Mouse (Mus musculus): ENCODE results near the gene Afdn. TPM values are rescaled to one million over a fixed set of nuclear protein-coding genes. Genes with fewer than 3 reads are reported as not detected.
"Not testable (repeated sequence)": the region's sequence is repeated elsewhere in the genome, so short reads cannot be mapped to it uniquely, and the experiment has no call there.

The Afdn gene
- polyA plus RNA-seq, 1 experiment from 2014 or later: 34.3 TPM

- WGBS: 92% methylated on average over 3 of the region's 3 CpGs
- Histone ChIP-seq H3K4me2 (no peak overlapping the region), H3K4me3 (ENCODE audit: low read depth, low read length) (no peak overlapping the region), H3K9ac (ENCODE audit: low read depth, low read length) (no peak overlapping the region), H3K4me1 (replicated peaks; ENCODE audit: control insufficient read depth, insufficient read depth, low read length) (no peaks in the 10 kb centered on the region), H3K27me3 (replicated peaks; ENCODE audit: control insufficient read depth, insufficient read depth, low read length) (no peaks in the 10 kb centered on the region), H3K27ac (ENCODE audit: low read depth, low read length) (no peak overlapping the region), H3K9me3 (ENCODE audit: control insufficient read depth, low read length) (no peaks in the 10 kb centered on the region), H3K36me3 (ENCODE audit: control insufficient read depth, insufficient read depth, low read length) (no peaks in the 10 kb centered on the region)
- DNase-seq (ENCODE audit: low spot score) (no peak), ATAC-seq (replicated peaks; ENCODE audit: low FRiP score) (no peak)
Observed at GRCm38 (mm10) chr17:13769256-13769655, 8.9 kb downstream of the Afdn start.

- ATAC-seq (replicated peaks; ENCODE audit: low FRiP score): no peak
- Histone ChIP-seq H3K4me1 (replicated peaks; ENCODE audit: control insufficient read depth, insufficient read depth, low read length) (no peaks in the 10 kb centered on the region), H3K36me3 (ENCODE audit: control insufficient read depth, insufficient read depth, low read length) (no peaks in the 10 kb centered on the region), H3K27ac (ENCODE audit: low read depth, low read length) (no peak overlapping the region), H3K9me3 (ENCODE audit: control insufficient read depth, low read length) (no peaks in the 10 kb centered on the region), H3K4me2 (no peak overlapping the region), H3K27me3 (replicated peaks; ENCODE audit: control insufficient read depth, insufficient read depth, low read length) (no peaks in the 10 kb centered on the region), H3K4me3 (ENCODE audit: low read depth, low read length) (no peak overlapping the region), H3K9ac (ENCODE audit: low read depth, low read length) (no peak overlapping the region)
- DNase-seq (ENCODE audit: low spot score): no peak
- WGBS: 62% methylated on average over 2 of the region's 2 CpGs
Observed at GRCm38 (mm10) chr17:13777676-13778075, 17.3 kb downstream of the Afdn start.

DNA sequence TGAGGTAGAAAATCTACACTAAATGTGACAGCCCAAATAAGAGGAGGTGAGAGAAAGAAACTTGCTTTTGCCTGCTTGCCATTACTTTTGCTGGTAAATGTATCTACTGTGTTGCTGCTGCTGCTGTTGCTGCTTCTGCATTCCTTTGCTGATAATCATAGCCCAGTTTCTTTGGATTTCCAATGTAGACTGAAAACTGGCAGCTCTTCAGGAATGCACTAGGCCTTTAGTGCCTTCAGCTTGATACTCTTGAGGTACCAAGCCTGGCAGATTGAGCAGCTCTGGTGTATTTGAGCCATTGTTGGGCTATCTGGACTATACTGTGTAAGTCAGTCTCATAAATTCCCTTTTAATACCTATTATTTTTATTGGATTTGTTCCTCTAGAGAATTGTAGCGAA is 18.5 kb downstream of the Afdn start:
- Histone ChIP-seq H3K9me3 (ENCODE audit: control insufficient read depth, low read length) (no peaks in the 10 kb centered on the region), H3K4me3 (ENCODE audit: low read depth, low read length) (no peak overlapping the region), H3K27me3 (replicated peaks; ENCODE audit: control insufficient read depth, insufficient read depth, low read length) (no peaks in the 10 kb centered on the region), H3K36me3 (ENCODE audit: control insufficient read depth, insufficient read depth, low read length) (no peaks in the 10 kb centered on the region), H3K9ac (ENCODE audit: low read depth, low read length) (no peak overlapping the region), H3K27ac (ENCODE audit: low read depth, low read length) (no peak overlapping the region), H3K4me1 (replicated peaks; ENCODE audit: control insufficient read depth, insufficient read depth, low read length) (no peaks in the 10 kb centered on the region), H3K4me2 (no peak overlapping the region)
- 89% methylated on average over 1 of the region's 1 CpGs for WGBS
- no peak for ATAC-seq (replicated peaks; ENCODE audit: low FRiP score)
- no peak for DNase-seq (ENCODE audit: low spot score)

DNA sequence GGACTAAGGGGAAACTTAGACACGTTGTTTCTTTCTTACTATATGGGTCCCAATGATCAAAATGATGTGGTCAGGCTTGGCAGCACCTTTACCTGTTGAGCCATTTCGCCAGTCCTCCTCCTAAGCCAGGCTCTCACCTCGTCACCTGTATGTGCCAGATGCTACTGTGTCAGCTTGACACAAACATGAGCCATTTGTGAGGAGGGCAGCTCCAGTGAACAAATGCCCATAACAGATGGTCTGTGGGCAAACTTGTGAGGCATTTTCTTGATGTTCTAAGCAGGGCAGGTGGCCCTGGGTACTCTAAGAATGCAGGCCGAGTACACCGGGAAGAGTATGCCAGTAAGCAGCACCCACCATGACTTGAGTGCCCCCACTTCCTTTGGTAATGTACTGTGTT is 21.6 kb downstream of the Afdn start:
- Histone ChIP-seq H3K9me3 (ENCODE audit: control insufficient read depth, low read length) (no peaks in the 10 kb centered on the region), H3K9ac (ENCODE audit: low read depth, low read length) (no peak overlapping the region), H3K4me1 (replicated peaks; ENCODE audit: control insufficient read depth, insufficient read depth, low read length) (no peaks in the 10 kb centered on the region), H3K4me3 (ENCODE audit: low read depth, low read length) (no peak overlapping the region), H3K27me3 (replicated peaks; ENCODE audit: control insufficient read depth, insufficient read depth, low read length) (no peaks in the 10 kb centered on the region), H3K27ac (ENCODE audit: low read depth, low read length) (no peak overlapping the region), H3K4me2 (no peak overlapping the region), H3K36me3 (ENCODE audit: control insufficient read depth, insufficient read depth, low read length) (no peaks in the 10 kb centered on the region)
- whole genome bisulfite sequencing: 79% methylated on average over 5 of the region's 5 CpGs
- ATAC-seq (replicated peaks; ENCODE audit: low FRiP score): no peak
- no peak for DNase-seq (ENCODE audit: low spot score)

- ATAC-seq (replicated peaks; ENCODE audit: low FRiP score): no peak
- Histone ChIP-seq H3K27me3 (replicated peaks; ENCODE audit: control insufficient read depth, insufficient read depth, low read length) (no peaks in the 10 kb centered on the region), H3K4me1 (replicated peaks; ENCODE audit: control insufficient read depth, insufficient read depth, low read length) (no peaks in the 10 kb centered on the region), H3K9me3 (ENCODE audit: control insufficient read depth, low read length) (no peaks in the 10 kb centered on the region), H3K27ac (ENCODE audit: low read depth, low read length) (no peak overlapping the region), H3K4me2 (no peak overlapping the region), H3K36me3 (ENCODE audit: control insufficient read depth, insufficient read depth, low read length) (no peaks in the 10 kb centered on the region), H3K4me3 (ENCODE audit: low read depth, low read length) (no peak overlapping the region), H3K9ac (ENCODE audit: low read depth, low read length) (no peak overlapping the region)
- DNase-seq (ENCODE audit: low spot score): no peak
- 93% methylated on average over 1 of the region's 1 CpGs for WGBS
Observed at GRCm38 (mm10) chr17:13783469-13783868, 23.1 kb downstream of the Afdn start.

GRCm38 (mm10) chr17:13790033-13790432 is 29.7 kb downstream of the Afdn start:
- not testable (repeated sequence) for H3K9ac ChIP-seq (ENCODE audit: low read depth, low read length); DNase-seq (ENCODE audit: low spot score)

DNA sequence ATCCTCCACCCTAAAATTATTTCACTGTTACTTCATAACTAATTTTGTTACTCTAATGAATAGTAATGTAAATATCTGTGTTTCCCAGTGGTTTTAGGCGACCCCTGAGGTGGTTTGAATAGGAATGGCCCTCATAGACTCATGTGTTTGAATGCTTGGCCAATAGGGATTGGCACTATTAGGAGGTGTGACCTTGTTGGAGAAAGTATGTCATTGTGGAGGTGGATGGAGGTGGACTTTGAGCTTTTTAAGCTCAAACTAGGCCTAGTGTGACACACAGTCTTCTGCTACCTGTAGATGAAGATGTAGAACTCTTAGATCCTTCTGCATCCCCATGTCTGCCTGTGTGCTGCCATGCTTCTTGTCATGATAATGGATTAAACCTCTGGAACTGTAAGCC is 37.4 kb downstream of the Afdn start:
- Histone ChIP-seq H3K4me2 (no peak overlapping the region), H3K4me1 (replicated peaks; ENCODE audit: control insufficient read depth, insufficient read depth, low read length) (no peaks in the 10 kb centered on the region), H3K36me3 (ENCODE audit: control insufficient read depth, insufficient read depth, low read length) (no peaks in the 10 kb centered on the region), H3K9me3 (ENCODE audit: control insufficient read depth, low read length) (no peaks in the 10 kb centered on the region), H3K4me3 (ENCODE audit: low read depth, low read length) (no peak overlapping the region), H3K27me3 (replicated peaks; ENCODE audit: control insufficient read depth, insufficient read depth, low read length) (no peaks in the 10 kb centered on the region), H3K9ac (ENCODE audit: low read depth, low read length) (no peak overlapping the region), H3K27ac (ENCODE audit: low read depth, low read length) (no peak overlapping the region)
- 56% methylated on average over 1 of the region's 1 CpGs for WGBS
- no peak for ATAC-seq (replicated peaks; ENCODE audit: low FRiP score)
- no peak for DNase-seq (ENCODE audit: low spot score)

More at GRCm38 (mm10) chr17:13790033-13790432, 29.7 kb downstream of the Afdn start:
- not testable (repeated sequence) for H3K36me3 ChIP-seq (ENCODE audit: control insufficient read depth, insufficient read depth, low read length); ATAC-seq (replicated peaks; ENCODE audit: low FRiP score); H3K4me2 ChIP-seq; H3K4me3 ChIP-seq (ENCODE audit: low read depth, low read length); H3K27ac ChIP-seq (ENCODE audit: low read depth, low read length); H3K4me1 ChIP-seq (replicated peaks; ENCODE audit: control insufficient read depth, insufficient read depth, low read length); H3K27me3 ChIP-seq (replicated peaks; ENCODE audit: control insufficient read depth, insufficient read depth, low read length); H3K9me3 ChIP-seq (ENCODE audit: control insufficient read depth, low read length)
- WGBS: 86% methylated on average over 2 of the region's 2 CpGs

GRCm38 (mm10) chr17:13802836-13803408 is 42.6 kb downstream of the Afdn start:
- Histone ChIP-seq H3K4me2 (no peak overlapping the region), H3K9me3 (ENCODE audit: control insufficient read depth, low read length) (no peaks in the 10 kb centered on the region), H3K4me3 (ENCODE audit: low read depth, low read length) (no peak overlapping the region), H3K27ac (ENCODE audit: low read depth, low read length) (no peak overlapping the region), H3K4me1 (replicated peaks; ENCODE audit: control insufficient read depth, insufficient read depth, low read length) (no peaks in the 10 kb centered on the region), H3K27me3 (replicated peaks; ENCODE audit: control insufficient read depth, insufficient read depth, low read length) (no peaks in the 10 kb centered on the region), H3K36me3 (ENCODE audit: control insufficient read depth, insufficient read depth, low read length) (no peaks in the 10 kb centered on the region), H3K9ac (ENCODE audit: low read depth, low read length) (no peak overlapping the region)
- no peak for DNase-seq (ENCODE audit: low spot score)
- no peak for ATAC-seq (replicated peaks; ENCODE audit: low FRiP score)
- 78% methylated on average over 2 of the region's 2 CpGs for WGBS

GRCm38 (mm10) chr17:13806016-13806415 is 45.7 kb downstream of the Afdn start:
- no peak overlapping the region for H3K4me2 ChIP-seq
- DNase-seq (ENCODE audit: low spot score) (no peak), ATAC-seq (replicated peaks; ENCODE audit: low FRiP score) (no peak)
- 0 out of 2 replicates have a peak, but pooled peaks cover 2% of the 10 kb centered on the region for H3K36me3 ChIP-seq (ENCODE audit: control insufficient read depth, insufficient read depth, low read length)
- H3K27ac ChIP-seq (ENCODE audit: low read depth, low read length): no peak overlapping the region
- no peaks in the 10 kb centered on the region for H3K9me3 ChIP-seq (ENCODE audit: control insufficient read depth, low read length)
- 88% methylated on average over 1 of the region's 1 CpGs for WGBS
- H3K4me3 ChIP-seq (ENCODE audit: low read depth, low read length): no peak overlapping the region
- H3K9ac ChIP-seq (ENCODE audit: low read depth, low read length): no peak overlapping the region
- no peaks in the 10 kb centered on the region for H3K27me3 ChIP-seq (replicated peaks; ENCODE audit: control insufficient read depth, insufficient read depth, low read length)
- H3K4me1 ChIP-seq (replicated peaks; ENCODE audit: control insufficient read depth, insufficient read depth, low read length): no peaks in the 10 kb centered on the region

All from liver, embryonic 11.5 days (tissue).